Mouse (Mus musculus) urinary bladder, postnatal 4 days (tissue): ENCODE measurements around the gene Baz2b.

ENCODE experiments used
- DNase-seq, 2 experiments: peaks; one replicate each; pipeline ENCODE4 v3.0.0; 2021 to 2022; ENCODE audit warnings: low spot score in 2 of 2

The Baz2b gene

DNA sequence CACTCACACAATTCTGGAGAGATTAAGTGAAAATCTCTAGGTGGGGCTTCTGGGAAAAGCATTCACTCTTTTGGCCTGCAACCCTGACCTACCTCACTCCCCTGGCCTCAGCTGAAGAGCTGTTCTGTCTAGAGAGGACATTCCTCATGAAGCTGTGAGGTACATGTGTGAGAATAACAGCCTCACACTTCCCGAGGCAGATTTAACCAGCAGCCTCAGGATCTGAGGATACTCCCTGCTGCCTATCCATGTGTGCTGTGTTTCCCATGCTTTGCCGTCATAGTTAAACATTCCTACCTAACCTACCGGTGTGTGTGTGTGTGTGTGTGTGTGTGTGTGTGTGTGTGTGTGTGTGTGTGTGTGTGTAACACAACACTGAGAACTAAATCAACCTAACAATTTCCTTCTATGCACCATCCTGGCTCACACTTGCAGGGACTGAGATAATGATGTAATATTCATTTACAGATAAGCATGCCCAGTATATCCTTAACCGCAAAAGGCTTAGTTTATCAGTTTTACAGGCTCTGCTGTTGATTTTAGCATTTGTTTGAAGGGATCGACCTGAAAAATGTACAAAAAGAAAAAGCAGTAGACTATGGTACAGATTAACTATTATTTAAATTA lies 206.5 kb downstream of the Baz2b start:
- DNase-seq, result no peak

- no peak for DNase-seq
Measured at GRCm38 (mm10) chr2:60000268-60000667, 209.4 kb downstream of the Baz2b start.

- no peak for DNase-seq
Measured at GRCm38 (mm10) chr2:59997479-59998228, 212.0 kb downstream of the Baz2b start.

GRCm38 (mm10) chr2:59996911-59997310 lies 212.7 kb downstream of the Baz2b start:
- no peak for DNase-seq

GRCm38 (mm10) chr2:59993190-59993535 lies 216.5 kb downstream of the Baz2b start:
- DNase-seq, result no peak

DNA sequence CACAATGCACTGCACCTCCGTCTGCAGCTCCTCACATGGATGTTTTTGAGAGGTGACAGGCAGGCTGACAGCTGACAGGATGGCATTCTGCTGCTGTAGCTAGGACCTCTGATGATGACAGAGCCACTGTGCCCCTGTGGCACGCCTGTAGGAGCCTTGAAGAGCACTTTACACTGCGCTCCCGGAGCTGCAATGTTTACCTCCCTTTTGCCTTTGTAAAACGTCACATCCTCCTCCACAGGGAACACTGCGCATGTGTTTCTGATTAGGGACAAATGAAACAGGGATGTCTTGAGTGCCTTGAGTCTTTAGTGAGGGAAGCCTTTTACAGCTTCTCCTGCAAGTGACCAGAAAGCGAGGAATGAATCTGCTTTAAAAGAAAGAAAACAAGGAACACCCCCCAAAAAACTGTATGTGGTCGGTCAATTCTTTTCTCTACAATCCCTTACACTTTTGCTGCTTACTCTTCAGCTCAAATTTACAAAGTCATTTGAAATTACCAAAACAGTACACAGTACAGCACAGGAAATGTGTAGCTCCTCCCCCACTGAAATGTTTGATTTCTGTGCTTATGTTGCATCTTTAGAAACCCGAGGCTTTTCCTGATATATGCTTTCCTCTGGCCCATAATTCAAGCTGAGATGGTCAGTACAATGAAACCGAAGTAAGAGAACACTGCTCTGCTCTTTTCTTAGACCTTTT lies 217.0 kb downstream of the Baz2b start:
- no peak for DNase-seq

DNA sequence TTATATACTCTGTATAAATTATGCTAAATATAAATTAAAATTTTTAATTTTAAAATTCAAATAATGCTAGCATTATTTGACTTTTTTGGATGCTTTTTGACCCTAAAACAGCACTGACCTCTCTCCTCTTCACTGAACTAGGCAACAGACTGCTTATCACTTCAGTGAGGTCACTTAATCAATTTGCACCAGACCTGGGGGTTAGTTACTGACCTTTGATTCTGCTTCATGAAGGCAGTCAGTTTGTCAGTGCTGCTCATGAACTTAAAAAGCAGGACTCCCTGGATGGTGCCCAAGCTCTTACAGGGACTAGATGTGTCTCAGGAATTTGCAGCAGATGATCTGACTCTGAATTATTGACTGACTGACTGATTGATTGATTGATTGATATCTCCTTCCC lies 217.9 kb downstream of the Baz2b start:
- no peak for DNase-seq

GRCm38 (mm10) chr2:59987521-59987920 lies 222.1 kb downstream of the Baz2b start:
- no peak for DNase-seq

- no peak for DNase-seq
Measured at GRCm38 (mm10) chr2:59979488-59980220, 230.0 kb downstream of the Baz2b start.

DNA sequence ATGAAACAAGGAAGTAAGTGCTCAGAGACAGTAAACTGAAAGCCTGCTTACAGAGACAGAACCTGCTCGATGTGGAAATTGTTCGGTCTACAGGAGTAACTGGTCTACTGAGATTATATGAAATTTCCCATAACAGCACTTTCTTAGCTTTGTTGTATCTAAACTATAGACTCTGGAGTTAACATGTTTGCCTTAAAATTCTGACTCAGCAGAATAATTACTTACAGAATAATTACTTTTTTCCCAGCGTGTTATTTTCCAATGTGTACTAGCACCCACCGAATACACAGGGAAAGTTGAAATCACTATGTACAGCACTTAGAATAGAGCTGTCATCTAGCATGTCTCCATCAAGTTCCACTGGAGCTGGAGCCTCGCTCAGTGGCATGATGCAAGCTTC lies 233.0 kb downstream of the Baz2b start:
- no peak for DNase-seq

- DNase-seq, result no peak
Measured at GRCm38 (mm10) chr2:59975772-59976171, 233.9 kb downstream of the Baz2b start.

DNA sequence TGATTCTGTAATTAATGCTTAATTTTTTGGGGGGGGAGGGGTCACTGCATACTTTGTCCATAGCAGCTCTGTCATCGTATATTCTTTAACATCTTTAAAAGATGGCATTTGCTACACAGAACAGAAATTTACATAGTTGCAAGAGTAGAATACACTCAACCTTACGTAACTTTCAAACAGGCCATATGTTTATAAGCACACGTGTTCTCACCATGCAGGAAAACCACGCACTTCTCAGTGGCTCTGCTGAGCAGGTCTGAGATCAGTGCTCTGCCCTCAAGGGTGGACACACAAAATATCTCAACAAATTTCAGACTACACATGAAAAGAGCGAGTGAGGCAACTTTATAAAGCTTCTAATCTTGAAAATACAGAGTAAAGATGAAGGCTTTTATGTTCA lies 235.7 kb downstream of the Baz2b start:
- no peak for DNase-seq

- no peak for DNase-seq
Measured at GRCm38 (mm10) chr2:59973104-59973641, 236.5 kb downstream of the Baz2b start.

DNA sequence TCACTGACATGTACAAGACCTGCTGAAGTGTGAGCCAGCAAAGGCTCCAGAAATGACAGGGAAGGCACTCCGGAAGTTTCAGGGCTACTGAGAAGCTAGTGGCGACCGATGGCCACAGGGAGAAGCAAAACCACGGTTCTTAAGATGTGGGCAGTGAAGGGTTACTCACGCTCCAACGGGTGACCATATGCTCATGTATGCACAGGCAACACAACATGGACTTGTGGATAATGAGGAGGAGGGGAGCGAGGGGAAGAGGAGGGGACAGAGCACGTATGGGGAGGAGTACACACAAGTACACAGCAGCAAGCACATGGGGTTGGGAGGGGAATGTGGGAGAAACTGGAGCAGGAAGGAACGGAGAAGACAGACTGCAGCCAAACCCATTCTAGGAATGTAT lies 239.1 kb downstream of the Baz2b start:
- no peak for DNase-seq

DNA sequence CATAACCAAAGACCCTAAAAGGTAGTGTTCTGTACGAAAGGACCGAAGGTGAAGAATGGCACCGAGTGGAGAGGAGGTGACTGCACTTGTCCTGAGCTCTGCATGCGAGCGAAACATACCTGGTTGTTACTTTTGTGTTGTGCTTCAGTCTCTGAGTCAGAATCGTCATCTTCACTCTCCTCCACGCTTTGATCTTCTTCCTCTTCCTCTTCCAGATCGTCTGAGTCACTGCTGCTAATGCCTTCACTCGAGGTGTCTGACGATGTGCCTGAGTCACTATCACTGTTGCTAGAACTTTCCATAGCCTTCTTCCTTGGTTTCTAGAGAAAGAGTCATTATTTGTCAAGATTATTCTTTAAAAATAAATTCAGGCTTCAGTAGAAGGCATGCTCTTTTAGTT lies 240.5 kb downstream of the Baz2b start:
- no peak for DNase-seq

DNA sequence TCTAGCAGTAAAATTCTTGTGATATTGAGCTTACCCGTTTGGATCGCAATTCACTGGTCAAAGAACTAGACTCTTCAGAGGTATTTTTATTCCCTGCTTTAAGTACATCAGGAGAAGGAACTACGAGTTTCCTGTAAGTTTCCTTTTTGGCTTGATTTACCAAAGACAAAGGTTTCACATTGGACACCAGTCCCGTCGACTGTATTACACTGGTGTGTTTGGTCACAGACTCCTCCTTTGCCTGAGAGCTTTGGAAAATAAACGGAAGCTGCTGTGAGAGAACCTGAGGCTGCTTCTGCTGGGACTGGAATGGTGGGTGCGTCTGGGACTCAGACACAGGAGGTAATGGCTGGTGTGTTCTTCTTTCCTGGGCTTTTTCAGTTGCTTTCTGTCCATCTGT lies 241.0 kb downstream of the Baz2b start:
- no peak for DNase-seq

DNA sequence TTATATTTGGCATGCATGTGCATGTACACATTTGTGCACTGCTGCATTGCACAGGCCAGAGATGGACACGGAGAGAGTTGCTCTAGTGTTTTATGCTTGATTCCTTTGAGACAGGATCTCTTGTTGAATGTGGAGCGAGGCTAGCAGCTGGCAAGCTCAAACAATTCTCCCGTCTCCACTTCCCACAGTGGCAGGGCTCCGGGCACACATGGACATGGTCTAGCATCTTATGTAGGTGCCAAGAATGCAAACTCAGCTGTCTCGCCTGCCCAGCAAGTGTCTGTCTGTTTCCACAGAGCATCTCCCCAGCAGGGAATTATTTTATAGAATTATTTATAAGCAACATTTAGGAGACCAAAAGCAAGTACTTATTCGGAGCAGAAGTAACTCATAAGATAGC lies 243.2 kb downstream of the Baz2b start:
- DNase-seq, result no peak

DNA sequence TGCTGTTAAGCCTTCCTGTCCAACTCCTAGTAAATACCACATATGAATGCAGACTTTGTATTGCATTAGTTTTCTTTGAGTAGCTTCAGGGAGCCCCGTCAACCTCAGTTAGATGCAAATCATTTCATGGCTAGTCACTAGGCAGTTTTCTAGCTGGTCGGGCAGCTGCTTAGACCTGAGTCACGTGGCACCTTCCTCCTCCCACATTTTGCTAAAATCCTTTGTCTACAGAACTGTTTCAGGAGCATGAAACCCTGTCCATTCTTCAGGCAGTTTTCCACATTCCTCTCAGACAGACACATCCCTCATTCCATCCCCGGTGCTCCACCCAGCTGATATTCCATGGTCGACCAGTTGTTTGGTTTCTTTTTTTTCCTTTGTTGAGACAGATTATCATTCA lies 246.6 kb downstream of the Baz2b start:
- DNase-seq, result no peak

DNA sequence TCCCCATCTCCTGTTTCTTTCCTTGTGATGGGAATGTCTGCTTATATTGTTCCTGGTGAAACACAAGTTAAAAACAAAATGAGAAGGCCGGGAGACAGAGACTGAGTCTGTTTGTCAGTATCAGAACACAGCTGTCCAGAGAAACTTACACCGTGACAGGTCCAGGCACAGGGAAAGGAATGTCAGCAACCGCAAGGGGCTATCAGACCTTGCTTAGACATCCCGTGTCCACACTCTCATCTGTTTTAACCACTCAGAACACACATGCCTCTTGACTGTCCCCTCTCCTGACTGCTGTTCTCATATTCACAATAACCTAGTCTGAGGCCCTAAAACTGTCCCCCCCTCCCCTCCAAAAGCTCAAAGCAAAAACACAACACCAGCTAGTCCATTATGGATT lies 247.1 kb downstream of the Baz2b start:
- DNase-seq, result no peak

GRCm38 (mm10) chr2:59960495-59960772 lies 249.2 kb downstream of the Baz2b start:
- DNase-seq, result no peak

- DNase-seq, result no peak
Measured at GRCm38 (mm10) chr2:59959668-59960494, 249.8 kb downstream of the Baz2b start.

DNA sequence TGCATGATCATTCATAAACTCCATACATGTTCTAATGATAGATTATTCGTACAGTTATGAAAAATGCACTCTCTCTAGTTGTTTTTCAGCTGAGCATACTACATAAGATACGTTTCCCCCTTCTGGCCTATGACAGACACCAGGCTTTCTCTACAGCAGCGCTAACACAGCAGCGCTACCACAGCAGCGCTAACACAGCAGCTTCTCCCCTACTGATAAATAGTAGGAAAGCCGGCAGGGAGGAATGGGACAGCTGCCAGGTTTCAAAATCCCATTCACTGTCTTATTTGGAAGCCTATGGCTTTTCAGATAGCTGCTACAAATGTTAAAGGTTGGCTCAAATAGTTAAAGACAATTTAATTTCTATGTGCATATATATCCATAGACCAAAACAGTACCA lies 251.1 kb downstream of the Baz2b start:
- DNase-seq, result no peak
